Mouse (Mus musculus): ENCODE data around the gene Csnk2a1. TPM values are rescaled to one million over a fixed set of nuclear protein-coding genes. Genes with fewer than 3 reads are reported as not detected.

Csnk2a1 gene
- polyA plus RNA-seq, 1 experiment from 2014 or later = 52.5 TPM

DNA sequence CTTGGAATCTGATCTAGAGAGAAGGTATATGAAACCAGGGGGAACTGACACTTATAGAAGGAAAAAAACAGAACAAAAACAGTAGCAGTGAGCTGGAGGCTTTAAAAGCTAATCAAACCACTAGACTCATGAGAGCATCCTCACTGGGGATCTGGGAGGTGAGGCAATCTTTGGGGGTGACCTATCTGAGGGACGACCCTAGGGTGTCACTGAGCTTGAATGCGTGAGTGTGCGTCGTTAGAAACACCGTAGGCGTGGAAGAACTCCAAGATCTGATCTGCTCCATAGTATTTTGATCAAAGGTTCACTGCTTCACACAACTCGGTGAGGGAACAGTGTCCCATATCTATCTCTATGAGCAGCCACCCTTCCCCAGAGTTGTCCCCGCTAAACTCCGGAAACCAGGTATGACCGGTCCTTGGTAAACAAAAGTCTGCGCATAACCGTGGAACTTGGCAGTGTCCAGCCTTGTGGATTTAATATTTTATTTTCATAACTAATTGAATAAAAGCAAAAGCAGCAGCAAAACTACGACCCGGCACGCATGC, 66.6 kb downstream of the Csnk2a1 start:
- peak overlapping the region; percentile 95 for H3K4me2 ChIP-seq
- peak overlapping the region; percentile 98 for H3K9ac ChIP-seq
- no peaks in the 10 kb centered on the region for H3K9me3 ChIP-seq
- H3K27me3 ChIP-seq (replicated peaks) = no peaks in the 10 kb centered on the region
- 0 out of 2 replicates have a peak, but pooled peaks have one; percentile 9 for ATAC-seq (ENCODE audit: extremely low read depth, insufficient number of reproducible peaks, low FRiP score, low TSS enrichment)
- no peak overlapping the region for H3K27ac ChIP-seq (replicated peaks)
- H3K4me3 ChIP-seq = peak overlapping the region; percentile 93
- peaks cover 5% of the 10 kb centered on the region for H3K36me3 ChIP-seq
- peaks cover 39% of the 10 kb centered on the region for H3K4me1 ChIP-seq
- under 1% methylated on average over 15 of the region's 15 CpGs for WGBS

DNA sequence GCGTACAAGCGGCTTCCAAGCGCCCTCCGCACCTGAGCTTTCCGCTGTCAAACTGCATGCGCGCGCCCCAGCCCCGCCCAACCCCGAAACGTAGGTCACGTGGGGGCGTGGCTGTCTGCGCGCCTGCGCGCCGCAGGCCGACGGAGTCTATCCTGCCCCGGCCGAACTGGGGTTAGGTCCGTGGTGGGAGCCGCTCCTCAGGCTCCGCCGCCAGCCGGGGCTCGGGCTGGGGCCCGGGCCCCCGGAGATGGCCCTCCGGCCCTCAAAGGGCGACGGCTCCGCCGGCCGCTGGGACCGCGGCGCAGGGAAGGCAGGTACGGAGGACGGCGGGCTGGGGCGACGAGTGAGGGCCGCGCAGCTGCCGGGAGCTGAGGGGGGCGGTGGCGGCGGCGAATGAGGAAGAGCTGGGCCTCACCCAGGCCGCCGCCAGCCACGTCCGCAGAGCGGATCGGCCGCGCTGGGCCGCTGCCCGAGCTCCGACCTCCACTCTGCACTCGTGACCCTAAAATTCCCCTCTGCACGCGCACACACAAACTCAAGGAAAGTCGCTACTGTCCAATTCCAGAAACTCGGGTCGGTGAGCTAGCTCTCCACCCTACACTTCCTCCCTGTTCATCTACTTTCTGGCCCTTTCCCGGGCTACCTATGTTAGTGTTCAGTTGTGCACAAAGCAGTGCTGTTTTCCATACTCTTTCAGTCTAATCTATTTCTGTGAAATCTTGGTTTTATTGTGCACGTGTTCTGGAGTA, 67.3 kb downstream of the Csnk2a1 start, which contains the start of gene Tbc1d20:
Tbc1d20 (plus strand) TSS at position 102 of the 749 bp plus-strand sequence.
- Histone ChIP-seq H3K4me2 (peak within 1 kb of the TSS; percentile 95), H3K27ac (replicated peaks) (peak within 1 kb of the TSS; percentile 91), H3K9me3 (no peaks in the 10 kb centered on the region), H3K36me3 (no peaks in the 10 kb centered on the region), H3K4me1 (peaks cover 46% of the 10 kb centered on the region), H3K9ac (peak within 1 kb of the TSS; percentile 98), H3K27me3 (replicated peaks) (no peaks in the 10 kb centered on the region), H3K4me3 (peak within 1 kb of the TSS; percentile 93)
- under 1% methylated on average over 68 of the region's 70 CpGs for WGBS
- ATAC-seq (ENCODE audit: extremely low read depth, insufficient number of reproducible peaks, low FRiP score, low TSS enrichment) = peak; percentile 97

DNA sequence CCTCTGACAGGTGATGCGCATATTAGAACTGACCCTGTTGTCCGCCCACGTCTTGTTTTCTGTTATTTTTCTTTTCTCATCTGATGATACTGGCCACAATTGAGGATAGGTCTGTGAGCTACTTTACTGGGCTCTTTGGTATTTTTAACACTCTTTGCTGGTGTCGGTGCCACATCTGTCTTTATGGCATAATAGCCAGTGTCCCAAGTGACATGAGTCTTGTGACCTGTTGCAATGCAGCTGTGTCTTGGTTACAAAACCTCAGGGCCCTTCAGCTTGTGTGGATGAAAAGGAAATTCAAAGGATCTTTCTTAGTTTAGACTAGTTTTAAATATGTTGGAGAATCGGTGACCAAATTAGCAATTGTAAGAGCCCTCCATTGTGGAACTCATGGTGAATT, 67.9 kb downstream of the Csnk2a1 start:
- H3K27ac ChIP-seq (replicated peaks) = peak overlapping the region; percentile 91
- no peak for ATAC-seq (ENCODE audit: extremely low read depth, insufficient number of reproducible peaks, low FRiP score, low TSS enrichment)

DNA sequence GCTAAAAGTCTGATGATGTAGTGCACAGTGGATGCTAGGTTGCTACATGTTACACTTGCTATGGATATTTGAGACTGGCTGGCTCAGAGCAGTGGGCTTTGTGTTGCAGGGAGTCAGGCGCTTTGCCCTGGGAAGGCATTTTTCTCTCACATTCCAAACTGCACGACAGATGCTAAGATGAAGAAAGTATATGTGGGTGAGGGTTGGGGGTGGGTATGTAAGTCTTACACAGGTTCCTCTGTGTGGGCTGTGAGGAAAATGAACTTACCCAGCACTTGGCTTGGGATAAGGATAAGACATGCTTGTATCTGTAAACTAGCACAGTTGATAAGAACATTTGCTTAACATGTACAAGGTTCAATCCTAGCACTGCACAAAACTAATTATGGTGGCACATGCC, 76.2 kb downstream of the Csnk2a1 start:
- 77% methylated on average over 2 of the region's 2 CpGs for WGBS
- no peak overlapping the region for H3K9ac ChIP-seq

More for the DNA sequence above, 67.9 kb downstream of the Csnk2a1 start:
- peak overlapping the region; percentile 98 for H3K9ac ChIP-seq
- peak overlapping the region; percentile 95 for H3K4me2 ChIP-seq
- peak overlapping the region; percentile 93 for H3K4me3 ChIP-seq
- no peaks in the 10 kb centered on the region for H3K9me3 ChIP-seq
- H3K4me1 ChIP-seq = peaks cover 46% of the 10 kb centered on the region
- no peaks in the 10 kb centered on the region for H3K27me3 ChIP-seq (replicated peaks)
- WGBS = 38% methylated on average over 5 of the region's 5 CpGs
- H3K36me3 ChIP-seq = no peaks in the 10 kb centered on the region

DNA sequence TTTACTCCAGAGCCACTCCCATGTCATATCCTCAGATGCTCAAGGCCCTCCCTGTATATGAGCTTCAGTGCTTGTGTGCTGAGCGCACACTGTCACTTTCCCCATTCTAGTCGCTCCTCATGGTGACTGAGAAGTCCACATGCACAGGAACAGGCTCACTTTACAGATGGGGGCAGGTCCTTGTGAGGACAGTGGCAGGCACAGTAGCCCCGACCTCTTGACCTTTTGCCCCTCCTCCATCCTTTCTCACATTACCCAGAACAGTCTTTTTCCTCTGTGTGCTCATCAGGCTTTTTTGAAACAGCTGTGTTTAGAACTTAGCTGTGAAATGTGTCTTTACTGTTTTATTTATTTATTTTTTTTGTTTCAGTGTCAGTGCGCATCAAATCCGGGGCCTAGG, 77.1 kb downstream of the Csnk2a1 start:
- H3K36me3 ChIP-seq = peaks cover 74% of the 10 kb centered on the region
- peaks cover 1% of the 10 kb centered on the region for H3K4me1 ChIP-seq
- no peak for ATAC-seq (ENCODE audit: extremely low read depth, insufficient number of reproducible peaks, low FRiP score, low TSS enrichment)
- H3K4me2 ChIP-seq = no peak overlapping the region
- H3K9me3 ChIP-seq = no peaks in the 10 kb centered on the region
- no peaks in the 10 kb centered on the region for H3K27me3 ChIP-seq (replicated peaks)
- 63% methylated on average over 5 of the region's 5 CpGs for WGBS
- H3K4me3 ChIP-seq = no peak overlapping the region
- no peak overlapping the region for H3K9ac ChIP-seq
- no peak overlapping the region for H3K27ac ChIP-seq (replicated peaks)

More for the DNA sequence above, 76.2 kb downstream of the Csnk2a1 start:
- Histone ChIP-seq H3K9me3 (no peaks in the 10 kb centered on the region), H3K27me3 (replicated peaks) (no peaks in the 10 kb centered on the region), H3K4me1 (peaks cover 11% of the 10 kb centered on the region), H3K4me2 (no peak overlapping the region), H3K36me3 (peaks cover 65% of the 10 kb centered on the region), H3K4me3 (no peak overlapping the region), H3K27ac (replicated peaks) (no peak overlapping the region)
- ATAC-seq (ENCODE audit: extremely low read depth, insufficient number of reproducible peaks, low FRiP score, low TSS enrichment) = no peak

DNA sequence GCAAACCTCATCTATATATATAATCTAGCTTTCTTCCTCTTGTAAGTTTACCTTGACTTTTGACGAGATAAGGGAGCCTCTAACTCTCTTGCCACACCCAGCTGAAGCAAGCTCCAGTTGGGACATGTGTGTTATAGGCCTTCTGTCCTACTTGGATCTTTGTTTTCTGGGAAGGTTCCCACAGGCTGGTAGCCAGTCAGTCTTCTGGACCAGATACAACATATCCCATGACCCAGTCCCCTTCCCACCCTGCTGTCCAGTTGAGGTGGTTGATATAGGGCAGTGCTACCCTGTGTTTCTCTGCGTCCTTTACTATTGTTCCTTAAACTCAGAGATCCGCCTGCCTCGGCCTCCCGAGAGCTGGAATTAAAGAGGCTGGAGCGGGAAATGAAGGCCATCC, 78.8 kb downstream of the Csnk2a1 start:
- peaks cover 89% of the 10 kb centered on the region for H3K36me3 ChIP-seq
- no peak overlapping the region for H3K4me2 ChIP-seq
- H3K4me3 ChIP-seq = no peak overlapping the region
- no peaks in the 10 kb centered on the region for H3K27me3 ChIP-seq (replicated peaks)
- H3K9me3 ChIP-seq = no peaks in the 10 kb centered on the region
- H3K9ac ChIP-seq = no peak overlapping the region
- no peak overlapping the region for H3K27ac ChIP-seq (replicated peaks)
- no peaks in the 10 kb centered on the region for H3K4me1 ChIP-seq
- 85% methylated on average over 6 of the region's 6 CpGs for WGBS
- no peak for ATAC-seq (ENCODE audit: extremely low read depth, insufficient number of reproducible peaks, low FRiP score, low TSS enrichment)

DNA sequence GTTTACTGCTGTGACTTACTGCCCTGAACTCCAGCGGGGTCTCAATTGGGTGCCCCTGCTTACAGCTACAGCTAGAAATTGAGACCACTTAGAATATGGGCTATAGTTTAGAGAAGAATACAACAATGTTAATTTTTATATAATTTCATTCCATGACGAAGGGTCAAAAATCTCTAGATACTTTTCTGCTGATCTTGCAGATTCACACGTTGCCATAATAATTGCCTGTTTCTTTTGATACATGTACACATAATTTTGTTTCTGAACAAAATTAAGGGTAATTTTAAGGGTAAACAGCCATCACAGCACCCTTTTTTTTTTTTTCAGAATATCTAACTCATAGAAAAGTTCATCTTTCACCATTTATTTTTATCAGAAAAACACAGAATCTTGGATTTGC, 80.5 kb downstream of the Csnk2a1 start:
- Histone ChIP-seq H3K4me2 (no peak overlapping the region), H3K4me1 (no peaks in the 10 kb centered on the region), H3K4me3 (no peak overlapping the region), H3K36me3 (peaks cover 97% of the 10 kb centered on the region), H3K27me3 (replicated peaks) (no peaks in the 10 kb centered on the region), H3K9ac (no peak overlapping the region), H3K27ac (replicated peaks) (no peak overlapping the region), H3K9me3 (no peaks in the 10 kb centered on the region)
- no peak for ATAC-seq (ENCODE audit: extremely low read depth, insufficient number of reproducible peaks, low FRiP score, low TSS enrichment)
- 80% methylated on average over 3 of the region's 3 CpGs for WGBS

DNA sequence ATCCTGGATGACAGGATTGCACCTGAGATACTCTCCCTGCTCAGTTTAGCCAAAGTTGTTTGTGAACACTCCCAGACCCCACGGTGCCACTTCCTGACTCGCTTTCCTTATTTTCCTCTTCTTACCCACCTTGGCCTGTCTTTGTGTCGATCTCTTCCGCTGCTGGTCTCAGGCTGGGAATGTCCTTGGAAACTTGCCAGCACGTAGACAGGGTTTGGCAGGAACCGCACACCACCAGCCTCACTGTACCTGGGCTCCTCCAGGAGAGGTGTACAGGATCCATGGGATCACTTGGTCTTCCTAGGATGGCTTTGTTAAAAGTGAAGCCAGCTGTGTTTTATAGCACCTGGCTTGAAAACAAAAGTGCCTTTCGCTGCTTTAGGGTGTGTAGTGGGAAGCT, 86.4 kb downstream of the Csnk2a1 start:
- Histone ChIP-seq H3K4me2 (no peak overlapping the region), H3K9ac (no peak overlapping the region), H3K27ac (replicated peaks) (no peak overlapping the region), H3K4me3 (no peak overlapping the region), H3K27me3 (replicated peaks) (no peaks in the 10 kb centered on the region), H3K4me1 (peaks cover 3% of the 10 kb centered on the region; the same call in 1 of the 2 replicates), H3K9me3 (no peaks in the 10 kb centered on the region), H3K36me3 (peaks cover 100% of the 10 kb centered on the region)
- WGBS = 61% methylated on average over 7 of the region's 7 CpGs
- no peak for ATAC-seq (ENCODE audit: extremely low read depth, insufficient number of reproducible peaks, low FRiP score, low TSS enrichment)

DNA sequence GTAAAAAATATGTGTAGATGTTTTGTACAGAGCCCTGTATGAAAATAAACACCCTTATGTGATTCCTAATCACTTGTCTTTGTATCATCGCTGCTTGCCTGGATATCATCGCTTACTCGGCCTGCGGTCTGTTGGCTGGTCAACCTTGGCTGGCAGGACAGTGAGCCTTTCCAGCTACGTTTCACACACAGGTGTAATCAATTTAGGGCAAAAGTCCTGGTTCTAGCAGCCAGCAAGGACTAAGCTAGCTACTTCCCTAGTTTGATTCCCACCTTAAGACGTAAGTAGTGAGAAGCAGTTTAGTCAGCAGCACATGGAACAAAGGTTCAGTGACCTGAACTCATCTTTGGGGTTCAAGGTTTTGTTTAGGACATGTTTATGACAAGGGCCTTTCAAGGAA, 87.3 kb downstream of the Csnk2a1 start:
- Histone ChIP-seq H3K9ac (no peak overlapping the region), H3K27ac (replicated peaks) (no peak overlapping the region), H3K4me3 (no peak overlapping the region), H3K4me1 (peaks cover 3% of the 10 kb centered on the region; the same call in 1 of the 2 replicates), H3K4me2 (no peak overlapping the region), H3K9me3 (no peaks in the 10 kb centered on the region), H3K27me3 (replicated peaks) (no peaks in the 10 kb centered on the region), H3K36me3 (peaks cover 100% of the 10 kb centered on the region)
- ATAC-seq (ENCODE audit: extremely low read depth, insufficient number of reproducible peaks, low FRiP score, low TSS enrichment) = no peak
- WGBS = 91% methylated on average over 6 of the region's 6 CpGs

DNA sequence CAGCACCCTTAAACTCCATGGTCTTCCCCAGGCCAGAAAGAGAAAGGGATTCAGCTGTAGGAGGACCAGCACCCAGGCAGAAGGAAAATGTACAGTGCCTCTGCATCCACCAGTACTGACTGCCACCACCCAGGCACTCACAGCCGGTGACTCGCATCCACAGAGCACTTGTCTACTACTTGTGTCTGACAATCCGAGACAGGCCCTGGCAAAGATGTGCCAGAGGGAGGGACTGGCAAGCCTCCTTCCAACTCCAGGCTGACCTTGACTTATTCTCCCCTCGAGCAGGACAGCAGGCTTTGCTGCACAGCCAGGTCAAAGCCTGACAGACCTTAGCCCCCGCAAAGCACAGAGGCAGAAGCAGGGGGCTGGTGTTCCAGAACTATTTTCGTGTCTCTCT, 90.4 kb downstream of the Csnk2a1 start:
- WGBS = 73% methylated on average over 6 of the region's 6 CpGs
- Histone ChIP-seq H3K36me3 (peaks cover 100% of the 10 kb centered on the region), H3K4me2 (no peak overlapping the region), H3K27ac (replicated peaks) (no peak overlapping the region), H3K4me1 (peaks cover 3% of the 10 kb centered on the region; the same call in 1 of the 2 replicates), H3K27me3 (replicated peaks) (no peaks in the 10 kb centered on the region), H3K4me3 (no peak overlapping the region), H3K9ac (no peak overlapping the region), H3K9me3 (no peaks in the 10 kb centered on the region)
- ATAC-seq (ENCODE audit: extremely low read depth, insufficient number of reproducible peaks, low FRiP score, low TSS enrichment) = no peak

DNA sequence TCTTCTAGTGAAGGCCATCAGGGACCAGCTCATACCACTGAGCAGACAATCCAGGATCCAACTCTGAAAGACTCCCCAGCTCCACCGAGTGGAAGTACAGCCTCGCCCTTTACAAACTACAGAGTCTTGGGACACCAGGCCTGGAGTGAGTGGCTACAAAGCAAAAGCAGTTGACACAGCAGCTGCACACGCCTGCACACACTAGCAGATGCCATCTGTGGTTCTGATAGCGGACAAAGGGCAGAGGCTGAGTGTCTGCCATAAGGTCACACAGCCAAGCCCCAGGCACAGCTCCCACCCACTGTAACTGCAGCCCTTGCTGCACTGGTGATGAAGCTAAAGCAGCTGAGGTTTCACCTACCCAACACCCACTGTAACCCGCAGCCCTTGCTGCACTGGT, 94.9 kb downstream of the Csnk2a1 start:
- no peak overlapping the region for H3K9ac ChIP-seq
- H3K36me3 ChIP-seq = peaks cover 100% of the 10 kb centered on the region
- H3K4me3 ChIP-seq = no peak overlapping the region
- WGBS = 88% methylated on average over 5 of the region's 5 CpGs
- no peaks in the 10 kb centered on the region for H3K27me3 ChIP-seq (replicated peaks)
- ATAC-seq (ENCODE audit: extremely low read depth, insufficient number of reproducible peaks, low FRiP score, low TSS enrichment) = no peak
- no peaks in the 10 kb centered on the region for H3K9me3 ChIP-seq
- no peak overlapping the region for H3K4me2 ChIP-seq
- no peaks in the 10 kb centered on the region for H3K4me1 ChIP-seq
- H3K27ac ChIP-seq (replicated peaks) = no peak overlapping the region

DNA sequence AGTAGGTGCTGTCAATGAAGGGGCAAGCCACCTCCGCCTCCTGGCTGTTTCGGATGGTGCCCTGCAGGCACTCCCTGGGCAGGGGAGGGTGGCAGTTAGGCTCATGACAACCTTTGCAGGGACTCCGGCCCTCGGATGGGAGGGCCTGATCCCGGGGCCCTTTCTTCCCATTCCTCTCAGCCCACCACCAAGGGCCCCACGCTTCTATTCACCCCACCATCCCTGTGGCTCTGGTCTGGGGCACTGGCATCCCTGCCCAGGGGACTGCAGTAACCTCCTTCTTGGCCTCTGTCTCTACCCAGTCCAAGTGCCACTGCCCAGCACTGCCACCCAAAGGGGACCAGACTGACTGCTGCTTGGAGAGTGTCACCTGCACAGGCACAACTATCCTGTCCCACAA, 95.6 kb downstream of the Csnk2a1 start:
- ATAC-seq (ENCODE audit: extremely low read depth, insufficient number of reproducible peaks, low FRiP score, low TSS enrichment) = no peak
- no peak overlapping the region for H3K27ac ChIP-seq (replicated peaks)
- H3K36me3 ChIP-seq = peaks cover 100% of the 10 kb centered on the region
- no peak overlapping the region for H3K4me2 ChIP-seq
- WGBS = 88% methylated on average over 6 of the region's 6 CpGs
- no peak overlapping the region for H3K4me3 ChIP-seq
- H3K27me3 ChIP-seq (replicated peaks) = no peaks in the 10 kb centered on the region
- H3K4me1 ChIP-seq = no peaks in the 10 kb centered on the region
- H3K9ac ChIP-seq = no peak overlapping the region
- H3K9me3 ChIP-seq = no peaks in the 10 kb centered on the region
